Mouse (Mus musculus) inflammation-experienced regulatory T-cells, adult 6 months (primary cell): ENCODE measurements around the gene Gm20388. TPM values are rescaled to one million over a fixed set of nuclear protein-coding genes. Genes with fewer than 3 reads are reported as not detected.
"Not testable (repeated sequence)": the region's sequence is repeated elsewhere in the genome, so short reads cannot be mapped to it uniquely, and the experiment has no call there.

Source experiments
- ATAC-seq: one replicate; pipeline ENCODE4 v1.8.0; 2017
- polyA plus RNA-seq, 3 experiments: library from polyadenylated mRNA; unstranded; fragments of 100-300 nt; shearing (Covaris generic); gene quantifications; one replicate each; pipeline ENCODE4 v1.2.1; 2017

Gm20388 gene
- polyA plus RNA-seq, 3 experiments from 2014 or later = 10.8 to 14.1 (median 11.8) TPM

DNA sequence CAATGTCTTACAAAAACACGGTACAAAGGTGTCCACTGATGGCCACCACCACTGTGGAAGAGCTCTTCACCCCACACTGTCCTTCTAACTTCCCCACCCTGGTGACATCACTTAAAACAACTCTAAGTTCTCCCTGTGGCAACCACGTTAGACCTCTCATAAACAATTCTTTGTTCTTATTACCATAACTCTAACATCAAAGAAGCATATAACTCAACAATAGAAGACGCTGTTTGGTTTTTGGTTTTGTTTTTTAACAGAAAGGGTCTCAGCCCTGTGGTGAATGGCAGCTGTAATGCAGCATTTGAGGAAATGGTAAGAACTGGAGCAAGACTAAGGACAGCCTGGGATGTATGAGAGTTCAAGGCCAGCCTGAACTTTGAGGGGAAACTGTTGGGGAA is 3115.3 kb downstream of the Gm20388 start:
- ATAC-seq = peak; percentile 39

DNA sequence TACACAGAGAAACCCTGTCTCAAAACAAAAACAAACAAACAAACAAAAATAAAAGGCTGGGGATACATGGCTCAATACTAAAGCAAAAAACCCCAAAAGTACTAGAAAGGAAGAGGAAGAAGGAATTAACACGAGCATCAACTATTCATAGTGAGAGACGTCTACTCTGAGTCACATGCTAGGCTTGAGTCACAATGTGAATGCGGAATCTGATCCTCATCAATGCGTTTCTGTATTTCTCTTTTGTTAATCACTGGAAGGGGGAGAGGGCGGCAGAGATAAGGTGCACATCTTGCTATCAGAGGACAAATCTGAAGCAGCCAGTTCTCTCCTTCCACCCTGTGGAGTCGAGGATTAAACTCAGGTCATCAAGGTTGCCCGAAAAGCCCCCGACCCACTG is 3117.1 kb downstream of the Gm20388 start:
- peak; percentile 55 for ATAC-seq

DNA sequence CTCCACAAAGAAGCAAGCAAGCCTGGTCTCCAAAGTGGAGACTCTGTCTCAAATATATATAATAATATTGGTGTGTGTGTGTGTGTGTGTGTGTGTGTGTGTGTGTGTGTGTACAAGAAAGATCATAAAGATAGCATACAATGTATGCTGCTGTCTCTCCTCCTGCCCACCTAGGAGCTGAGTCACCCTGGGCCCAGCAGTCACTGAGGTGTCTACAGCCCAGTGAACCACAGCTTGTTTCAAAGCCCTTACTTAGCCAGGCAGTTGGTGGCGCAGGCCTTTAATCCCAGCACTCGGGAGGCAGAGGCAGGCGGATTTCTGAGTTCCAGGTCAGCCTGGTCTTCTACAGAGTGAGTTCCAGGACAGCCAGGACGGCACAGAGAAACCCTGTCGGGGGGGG is 3119.4 kb downstream of the Gm20388 start:
- not testable (repeated sequence) for ATAC-seq

DNA sequence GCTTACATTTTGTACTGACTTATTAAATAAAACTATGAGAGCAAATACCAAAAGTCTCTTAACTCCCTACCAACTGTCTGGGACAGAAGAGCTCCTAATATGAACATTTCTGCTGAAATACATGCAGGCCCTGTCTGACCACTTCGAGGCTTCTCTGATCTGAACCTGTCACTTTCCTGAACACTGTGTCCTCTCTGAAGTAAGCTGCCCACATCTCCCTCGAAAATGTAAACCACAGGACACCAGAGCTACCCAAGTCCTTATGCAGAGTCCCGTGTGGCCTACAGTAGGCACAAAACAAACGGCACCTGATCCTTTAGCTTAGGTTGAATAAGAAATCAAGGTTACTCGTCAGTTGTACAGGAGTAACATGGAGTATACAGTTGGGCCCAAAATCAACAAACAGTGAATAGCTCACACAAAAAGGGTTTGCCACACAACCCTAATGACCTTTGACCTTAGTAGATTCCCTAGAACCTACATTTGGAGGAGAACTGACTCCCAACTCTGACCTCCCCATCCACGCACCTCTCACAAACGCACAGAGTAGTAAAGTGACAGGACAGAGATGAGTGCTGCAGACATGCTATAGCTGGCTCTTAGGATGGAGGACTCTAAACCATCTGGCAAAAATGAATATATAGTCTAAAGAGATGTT is 3120.8 kb downstream of the Gm20388 start:
- ATAC-seq = no peak

DNA sequence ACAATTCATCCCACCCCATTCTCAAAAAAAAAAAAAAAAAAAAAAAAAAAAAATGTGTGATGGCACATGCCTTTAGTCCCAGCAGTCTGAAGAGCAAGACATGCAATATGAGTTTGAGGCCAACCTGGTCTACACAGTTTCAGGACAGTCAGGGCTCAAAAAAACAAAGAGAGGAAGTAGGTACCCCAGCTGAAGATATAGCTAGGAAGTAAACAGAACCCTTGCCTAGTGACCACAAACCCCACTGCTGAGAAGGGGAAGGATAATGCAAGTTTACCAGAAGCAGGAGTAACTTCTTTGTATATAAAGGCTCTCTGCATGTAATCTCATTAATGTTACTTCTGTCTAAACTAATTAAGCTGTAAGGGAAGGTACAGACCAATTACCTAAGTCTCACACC is 3122.1 kb downstream of the Gm20388 start:
- peak; percentile 34 for ATAC-seq

DNA sequence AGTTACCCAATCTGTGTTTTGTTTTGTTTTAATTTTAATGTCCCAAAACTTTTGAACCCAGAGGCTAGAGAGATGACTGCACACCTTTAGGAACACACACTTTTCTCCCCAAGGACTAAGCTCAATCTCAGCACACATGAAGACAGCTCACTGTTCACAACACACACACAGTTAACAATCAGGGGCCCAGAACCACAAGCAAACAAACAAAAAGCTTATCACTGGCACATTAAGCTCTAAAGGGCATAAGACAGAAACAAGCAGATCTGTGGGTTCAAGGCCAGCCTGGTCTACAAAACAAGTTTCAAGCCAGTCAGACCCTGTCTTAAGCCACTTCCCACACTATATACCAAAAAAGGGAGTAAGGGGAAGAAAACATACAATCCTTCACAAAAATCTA is 3122.8 kb downstream of the Gm20388 start:
- ATAC-seq = no peak

DNA sequence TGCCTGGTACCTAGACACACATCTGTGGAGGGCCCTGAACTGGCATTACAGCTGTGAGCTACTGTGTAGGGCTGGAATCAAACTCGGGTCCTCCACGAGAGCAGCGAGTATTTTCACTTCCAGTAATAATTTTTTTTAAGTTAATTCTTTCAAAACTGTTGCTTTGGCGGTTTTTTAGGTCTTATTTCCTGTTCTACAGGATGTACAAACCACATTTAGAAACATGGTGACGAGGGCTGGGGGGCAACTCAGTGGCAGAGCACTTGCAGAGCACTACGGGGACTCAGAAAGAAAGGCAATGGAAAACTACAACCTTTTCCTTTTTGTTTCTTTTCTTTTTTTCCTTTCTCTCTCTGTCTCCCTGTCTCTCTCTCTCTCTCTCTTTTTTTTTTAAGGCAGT is 3123.5 kb downstream of the Gm20388 start:
- ATAC-seq = peak; percentile 72

DNA sequence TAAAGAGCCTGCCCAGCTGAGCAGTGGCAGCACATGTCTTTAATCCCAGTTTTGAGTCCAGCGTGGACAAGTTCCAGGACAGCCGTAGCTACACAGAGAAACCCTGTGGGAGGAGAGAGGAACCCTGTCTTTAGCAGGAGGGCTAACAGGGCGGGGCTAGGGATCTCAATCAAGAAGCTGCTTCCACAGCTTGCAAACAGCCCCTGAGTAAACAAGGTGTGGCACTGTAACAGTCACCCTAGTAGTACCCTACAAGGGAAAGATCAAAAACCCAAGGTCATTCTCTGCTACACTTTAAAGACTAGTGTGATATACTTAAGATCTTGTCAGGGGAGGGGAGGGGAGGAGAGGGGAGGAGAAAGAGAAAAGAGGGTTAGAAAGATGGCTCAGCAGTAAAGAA is 3126.3 kb downstream of the Gm20388 start:
- peak; percentile 2 for ATAC-seq

DNA sequence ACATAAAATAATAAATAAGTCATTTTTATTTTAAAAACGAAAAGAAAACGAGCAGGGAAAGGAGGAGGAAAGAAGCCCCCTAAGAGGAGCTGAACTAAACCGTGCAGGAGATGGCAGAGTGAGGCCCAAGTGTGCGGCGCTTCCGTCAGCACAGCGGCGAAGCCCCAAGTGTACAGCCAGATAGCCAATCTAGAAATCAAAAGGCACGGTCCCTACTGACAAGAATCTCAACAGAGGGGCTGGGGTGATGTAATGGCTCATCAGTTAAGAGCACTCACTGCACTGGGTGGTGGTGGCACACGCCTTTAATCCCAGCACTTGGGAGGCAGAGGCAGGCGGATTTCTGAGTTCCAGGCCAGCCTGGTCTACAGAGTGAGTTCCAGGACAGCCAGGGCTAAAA is 3126.8 kb downstream of the Gm20388 start:
- no peak for ATAC-seq

DNA sequence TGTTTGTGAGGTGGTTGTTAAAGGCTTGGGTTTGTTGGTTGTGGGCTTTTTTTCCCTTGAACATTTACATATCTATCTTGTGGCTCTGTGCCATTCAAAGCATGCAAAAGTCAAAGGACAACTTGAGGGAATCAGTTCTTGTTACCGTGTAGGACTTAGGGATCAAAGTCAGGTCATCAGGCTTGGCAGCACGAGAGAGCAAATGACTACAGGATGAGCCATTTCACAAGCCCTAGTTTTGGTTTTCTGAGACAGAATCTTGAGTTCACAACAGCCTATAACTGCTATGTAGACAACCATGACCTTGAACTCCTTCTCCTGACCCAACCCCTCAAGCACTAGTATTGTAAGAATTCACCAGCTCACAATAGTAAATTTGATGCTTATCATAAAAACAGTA is 3127.7 kb downstream of the Gm20388 start:
- ATAC-seq = no peak

DNA sequence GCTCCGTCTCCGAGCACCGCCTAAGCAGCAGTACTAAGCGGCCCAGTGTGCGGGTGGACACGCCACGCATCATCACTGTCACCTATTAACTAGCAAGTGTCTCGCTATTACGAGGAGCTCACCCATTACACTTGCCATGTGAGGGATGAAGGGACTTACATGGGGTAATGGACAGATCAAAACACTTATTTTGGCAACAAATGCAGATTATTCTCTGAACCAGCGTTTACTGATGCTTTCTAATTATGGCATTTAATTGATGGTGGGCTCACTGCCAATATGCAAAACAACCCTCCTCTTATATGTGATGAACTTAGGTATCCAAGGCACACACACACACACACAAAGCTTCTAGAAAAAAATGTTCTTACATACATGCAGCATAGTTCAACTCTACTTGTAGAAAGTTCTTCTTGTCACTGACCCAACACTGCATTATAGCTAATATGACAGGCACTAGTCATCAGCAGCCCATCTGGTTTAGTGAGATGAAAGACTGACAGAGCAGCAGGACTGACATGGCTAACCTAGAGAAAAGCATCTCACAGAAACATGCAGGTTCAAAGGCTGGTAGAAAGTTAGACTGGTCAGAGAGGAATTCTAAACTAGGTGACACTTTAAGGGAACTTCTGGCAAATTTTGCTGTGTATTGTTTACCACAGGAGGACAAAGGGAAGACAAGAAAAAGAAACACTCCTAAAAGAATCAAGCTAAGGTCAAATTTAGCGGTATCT is 3128.9 kb downstream of the Gm20388 start:
- no peak for ATAC-seq

DNA sequence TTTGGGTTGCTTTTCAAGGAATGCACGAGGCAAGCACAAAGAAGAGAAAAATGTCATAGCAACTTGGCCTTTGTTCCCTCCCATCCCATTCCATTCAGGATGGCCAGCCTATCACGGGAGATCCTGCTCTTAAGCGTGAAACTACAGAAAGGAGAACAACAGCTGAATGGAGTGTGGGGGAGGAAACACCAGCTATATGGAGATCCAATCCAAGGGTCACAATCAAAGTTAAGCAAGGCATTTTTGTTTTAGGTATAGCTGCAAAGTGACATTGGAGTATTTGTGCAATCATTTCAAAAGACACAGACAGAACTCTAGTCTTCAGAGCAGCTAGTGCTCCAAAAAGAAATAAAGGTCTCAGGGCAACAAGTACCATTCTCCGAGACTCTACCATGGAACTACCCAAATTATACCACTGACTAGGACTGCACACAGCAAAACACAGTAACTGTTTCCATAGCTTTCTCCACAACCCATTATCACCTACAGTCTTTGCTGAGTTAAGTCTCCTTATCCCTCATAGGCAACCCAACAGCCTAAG is 3129.5 kb downstream of the Gm20388 start:
- no peak for ATAC-seq

DNA sequence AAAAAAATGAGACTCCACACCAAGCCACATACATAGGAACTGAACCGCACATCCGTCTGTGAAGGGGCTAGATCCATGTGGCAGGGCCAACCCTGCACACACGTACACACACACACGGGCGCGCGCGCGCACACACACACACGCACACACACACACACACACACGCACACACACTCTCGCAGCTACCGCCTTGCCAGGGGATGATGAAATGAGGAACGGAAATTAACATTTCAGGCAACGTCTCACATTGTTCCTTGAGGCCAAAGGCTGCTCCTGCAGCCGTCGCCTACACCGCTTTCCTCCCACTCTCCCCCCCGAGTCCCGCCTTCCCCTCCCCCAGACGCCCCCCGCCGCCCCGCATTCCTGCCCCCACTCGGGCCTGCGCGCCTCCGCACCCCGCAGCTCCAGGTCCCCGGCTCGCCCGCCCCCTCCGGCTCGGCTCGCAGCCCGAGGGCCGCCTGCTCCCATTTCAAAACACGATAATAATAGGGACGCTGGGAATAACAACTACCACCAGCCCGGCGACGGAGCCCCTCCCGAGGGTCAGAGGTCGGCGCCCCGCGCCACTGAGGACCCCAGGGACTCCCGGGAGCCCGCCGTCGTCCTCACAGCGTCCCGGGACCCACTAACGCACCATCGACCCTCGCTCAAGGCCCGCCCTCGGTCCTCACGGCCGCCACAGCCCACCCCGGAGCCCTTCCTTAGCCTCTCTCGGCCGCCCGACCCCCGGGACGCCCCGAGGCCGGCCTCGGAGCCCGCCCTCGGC is 3130.6 kb downstream of the Gm20388 start:
- ATAC-seq = peak; percentile 17

DNA sequence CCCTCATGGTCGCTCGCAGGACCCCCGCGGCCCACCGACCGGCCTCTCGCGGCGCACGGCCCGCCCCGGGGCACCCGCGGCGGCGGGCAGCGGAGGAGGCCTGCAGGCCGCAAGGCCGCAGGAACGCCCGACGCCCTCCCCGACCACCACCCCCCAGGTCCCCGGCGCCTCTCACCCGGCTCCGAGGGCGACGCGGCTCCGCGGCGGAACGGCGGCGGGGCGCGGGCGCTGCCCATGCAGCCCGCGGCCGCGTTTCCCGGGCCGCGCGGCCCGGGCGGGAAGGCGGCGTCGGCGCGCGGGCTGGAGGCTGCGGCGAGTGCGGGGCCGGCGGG is 3131.1 kb downstream of the Gm20388 start:
- no peak for ATAC-seq

DNA sequence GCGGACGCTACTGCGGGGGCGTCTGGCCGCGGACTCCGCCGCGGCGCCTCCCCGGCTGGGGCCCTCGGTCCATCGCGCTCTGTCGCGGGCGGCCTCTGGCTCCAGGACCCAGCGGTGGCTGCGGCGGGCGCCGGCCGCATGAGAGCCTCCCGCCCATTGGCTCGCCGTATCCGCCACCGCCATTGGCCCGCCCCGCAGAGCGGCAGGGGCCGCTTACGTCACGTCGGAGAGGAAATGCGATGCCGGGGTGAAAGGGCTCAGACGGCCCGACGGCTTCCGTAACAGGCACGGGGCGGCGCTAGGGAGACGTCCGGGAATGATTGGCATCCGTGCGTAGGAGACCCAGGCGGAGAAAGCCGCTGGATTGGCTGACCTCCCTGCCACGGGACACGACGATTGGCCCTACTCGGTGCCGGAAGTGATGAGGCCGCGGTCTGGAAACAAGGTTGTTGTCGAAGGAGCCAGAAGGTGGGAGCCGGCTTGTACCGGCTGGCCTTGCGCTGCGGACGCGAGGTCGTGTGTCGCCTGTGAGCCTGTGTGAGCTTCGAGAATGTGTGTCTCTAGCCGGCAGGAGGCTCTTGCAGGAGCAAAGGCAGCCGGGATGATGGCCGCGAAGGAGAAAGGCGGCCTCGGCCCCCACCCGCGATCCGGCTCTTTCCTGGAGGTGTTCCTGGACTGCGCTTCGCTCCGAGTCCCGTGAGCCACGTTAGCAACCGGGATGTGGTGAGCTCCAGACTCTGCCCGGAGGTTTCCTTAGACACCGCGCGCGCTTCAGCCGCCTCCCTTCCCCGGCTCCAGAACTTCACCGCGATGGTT is 3131.7 kb downstream of the Gm20388 start, which contains the start of gene Ankrd11:
Gene Ankrd11 (minus strand): TSS at position 120 of the 816 bp plus-strand sequence.
- peak; percentile 82 for ATAC-seq

DNA sequence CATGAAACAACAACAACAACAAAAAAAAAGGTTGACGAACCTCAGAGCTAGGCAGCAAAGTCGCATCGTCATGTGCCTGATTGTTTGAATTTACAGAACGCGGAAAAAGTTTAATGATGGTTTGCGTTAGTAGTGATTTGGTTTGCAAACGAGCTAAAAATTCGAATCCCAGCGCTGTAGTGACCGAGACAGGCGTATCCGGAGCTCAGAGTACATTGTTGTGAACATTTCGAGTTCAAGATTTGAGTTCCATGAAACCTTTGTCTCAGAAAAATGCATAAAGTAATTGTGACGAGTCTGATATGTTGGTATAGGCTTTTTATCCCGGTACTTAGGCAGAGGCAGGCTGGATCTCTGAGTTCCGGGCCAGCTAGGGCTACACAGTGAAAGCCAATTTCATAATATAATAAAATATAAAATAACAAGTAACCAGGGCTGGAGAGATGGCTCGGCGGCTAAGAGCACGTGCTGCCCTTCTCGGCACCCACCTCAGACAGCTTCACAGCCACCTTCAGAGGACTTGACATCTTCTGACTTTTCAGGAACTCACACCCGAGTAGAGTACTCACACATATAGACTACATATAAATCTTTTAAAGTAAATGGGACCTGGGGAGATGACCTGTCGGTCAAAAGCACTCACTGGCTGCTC is 3132.5 kb downstream of the Gm20388 start:
- ATAC-seq = no peak

DNA sequence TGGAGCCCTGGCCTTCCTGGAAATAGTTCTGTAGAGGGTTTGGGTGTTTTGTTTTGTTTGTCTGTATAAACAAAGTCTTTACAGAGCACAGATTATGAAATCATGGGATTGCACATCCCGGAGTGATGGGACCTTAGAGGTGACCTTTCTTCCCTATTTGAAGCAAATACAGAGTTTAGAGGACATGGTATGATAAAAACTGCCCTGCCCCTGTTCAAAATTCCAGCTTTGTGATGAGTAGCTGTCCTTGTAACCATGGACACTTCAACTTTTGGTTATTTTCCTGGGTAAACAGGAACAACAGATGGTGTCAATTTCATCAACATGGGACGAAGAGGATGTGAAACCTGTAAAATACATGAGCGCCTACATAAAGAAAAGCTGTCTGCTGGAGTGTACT is 3133.3 kb downstream of the Gm20388 start:
- no peak for ATAC-seq

DNA sequence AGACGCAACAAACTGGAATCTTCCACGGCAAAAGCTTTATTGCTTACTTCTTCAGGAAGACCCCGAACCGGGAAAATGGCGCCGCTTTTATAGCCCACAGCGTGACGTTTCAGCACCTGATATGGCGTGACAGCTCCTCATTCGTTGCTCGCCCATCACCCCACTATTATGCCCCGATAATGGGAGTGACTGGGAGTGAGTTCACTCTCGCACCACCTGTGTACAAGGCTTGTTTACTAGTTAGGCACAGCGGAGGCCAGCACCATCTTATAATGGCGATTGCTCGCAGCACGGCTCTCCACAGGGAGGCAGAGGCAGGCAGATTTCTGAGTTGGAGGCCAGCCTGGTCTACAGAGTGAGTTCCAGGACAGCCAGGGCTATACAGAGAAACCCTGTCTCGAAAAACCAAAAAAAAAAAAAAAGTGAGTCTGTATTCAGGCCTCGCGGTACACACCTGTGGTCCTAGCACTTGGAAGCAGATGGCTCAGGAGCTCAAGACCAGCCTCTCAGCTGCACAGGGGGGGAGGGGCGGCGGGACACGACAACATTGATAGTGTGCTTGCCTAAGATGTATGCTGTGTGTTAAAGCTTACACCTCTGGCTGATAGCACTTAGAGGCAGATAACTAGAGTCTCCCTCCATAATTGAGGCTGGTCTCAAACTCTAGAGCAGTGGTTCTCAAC is 3134.2 kb downstream of the Gm20388 start:
- ATAC-seq = not testable (repeated sequence)

DNA sequence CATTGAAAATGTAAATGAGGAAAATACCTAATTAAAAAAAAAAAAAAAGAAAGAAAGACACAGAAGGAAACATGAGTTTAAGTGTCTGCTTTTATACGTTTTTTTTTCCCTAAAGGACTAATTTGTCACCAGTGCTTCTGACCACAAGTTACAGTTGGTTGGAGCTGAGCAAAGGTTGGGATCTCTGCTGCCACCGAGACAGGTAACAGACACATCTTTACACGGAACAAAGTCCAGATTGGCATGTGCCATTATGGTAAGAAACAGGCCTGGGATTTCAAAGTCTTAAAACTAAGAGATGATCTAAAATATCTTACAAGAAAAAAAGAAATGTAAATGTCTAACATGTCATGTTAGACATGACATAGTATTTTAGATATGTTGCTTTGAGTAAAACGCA is 3136.1 kb downstream of the Gm20388 start:
- no peak for ATAC-seq

DNA sequence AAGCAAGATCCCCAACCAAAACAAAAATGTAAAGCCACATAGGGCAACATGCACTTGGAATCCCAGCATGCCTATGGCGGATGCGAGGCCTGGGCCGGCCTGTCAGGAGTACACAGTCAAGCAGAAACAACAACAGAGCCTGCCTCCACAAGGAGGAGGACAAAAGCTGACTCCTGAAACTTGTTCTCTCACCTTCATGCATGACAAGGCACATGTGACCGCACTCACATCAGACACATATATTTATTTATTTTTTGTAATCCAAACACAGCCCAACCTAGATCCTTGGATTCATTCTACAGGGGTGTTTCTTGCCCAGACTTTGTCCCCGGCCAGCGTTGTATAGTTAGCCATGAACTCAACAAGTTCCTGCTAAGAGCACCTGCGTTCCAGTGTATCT is 3137.2 kb downstream of the Gm20388 start:
- no peak for ATAC-seq

DNA sequence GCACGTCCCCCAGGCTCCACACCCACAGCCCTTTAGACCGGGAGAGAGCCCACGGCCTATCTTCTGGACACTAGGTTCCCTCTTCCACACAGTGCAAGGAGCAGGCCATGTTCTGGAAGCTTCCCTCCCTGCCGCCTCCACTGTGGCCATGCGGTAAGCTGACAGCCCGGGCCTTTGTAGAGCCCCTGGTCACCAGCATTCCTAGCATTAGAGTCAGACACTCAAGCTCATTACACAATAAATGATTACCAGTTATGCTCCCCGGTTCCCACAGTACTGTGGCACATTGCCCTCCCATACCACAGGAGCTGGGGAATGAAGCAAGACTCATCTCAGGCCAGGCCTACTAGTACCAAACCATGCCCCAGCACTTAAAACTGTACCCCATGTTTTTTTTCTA is 3137.8 kb downstream of the Gm20388 start:
- no peak for ATAC-seq
